Comparison of ENCODE assay signal across 9 mouse cellular contexts in the genomic region with DNA sequence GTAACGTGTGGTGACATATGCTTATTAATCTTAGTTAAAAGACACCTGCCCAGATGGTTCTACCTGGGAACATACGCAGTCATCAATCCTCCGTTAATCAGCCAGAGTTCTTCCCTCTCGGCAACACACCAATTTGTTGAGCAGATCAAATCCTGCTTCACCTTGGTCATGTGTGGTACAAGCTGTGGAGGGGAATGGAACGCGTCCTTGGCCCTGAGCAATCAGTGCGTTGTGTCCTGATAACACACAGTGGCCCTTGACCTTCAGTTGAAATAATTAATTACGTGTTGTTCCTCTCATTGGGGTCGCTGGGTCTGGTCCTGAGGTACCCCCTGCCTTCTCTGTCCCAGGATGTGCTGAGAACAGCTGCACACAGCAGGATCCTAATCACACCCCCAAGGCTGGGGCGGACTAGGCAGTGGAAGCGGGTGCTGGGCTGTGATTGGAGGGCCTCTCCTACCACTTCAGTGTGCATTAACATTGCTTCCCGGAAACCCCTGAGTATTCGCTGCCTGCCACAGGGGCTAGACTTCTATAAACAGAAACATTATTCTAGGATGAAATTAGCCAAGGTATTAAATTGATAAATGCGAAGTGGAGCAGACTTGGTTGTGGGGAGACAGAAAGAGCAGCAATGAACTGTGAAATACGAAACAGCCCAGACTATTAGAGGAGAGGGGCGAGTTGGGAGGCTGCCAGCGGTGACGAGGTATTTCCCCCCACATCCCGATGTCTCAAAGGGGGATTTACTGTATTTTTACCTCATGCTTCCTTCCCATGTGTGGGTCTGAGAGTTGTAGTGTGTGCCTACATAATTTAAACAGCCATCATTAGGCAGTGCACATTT.
DNase-seq lines count a peak whose midpoint lies in the region; ATAC-seq and TF ChIP-seq lines count a peak whose summit lies in the region.
"Had no signal": no experiment of that assay in that cellular context is flagged by ENCODE, and none has a peak within 500 bp of the region (broad histone marks: within the 10 kb centered on the region; RNA-seq: fewer than 3 reads in every experiment).

No protein-coding gene starts in this region.

- H3K4me2 ChIP-seq in lung, postnatal 0 days (replicated peaks; ENCODE audit: low read depth, low read length), result no peak overlapping the region
- peak overlapping the region; percentile 60 for H3K4me2 ChIP-seq in limb, embryonic 13.5 days (replicated peaks)
- H3K4me2 ChIP-seq: liver, embryonic 11.5 days had no signal

- no peak overlapping the region for H3K27ac ChIP-seq in lung, postnatal 0 days (ENCODE audit: low read length)
- no peak overlapping the region for H3K27ac ChIP-seq in limb, embryonic 13.5 days

- peak; percentile 54 for DNase-seq in heart, adult 11 months
- no peak for DNase-seq in heart, adult 9 months (ENCODE audit: low spot score in 2 of 2)
- no peak for DNase-seq in lung, postnatal 0 days (ENCODE audit: low spot score)
- DNase-seq in lung, postnatal 36 days, result no peak
- peak; percentile 55 for DNase-seq in retina, postnatal 1 day
- no peak for DNase-seq in gastrocnemius, adult 18-20 months (ENCODE audit: low spot score)
- no peak for DNase-seq in right cerebral cortex, postnatal 4 days

- ATAC-seq in lung, postnatal 0 days, result peak; percentile 43
- ATAC-seq in limb, embryonic 13.5 days (ENCODE audit: low FRiP score, low read depth), result peak; percentile 87

- TF ChIP-seq EP300 in lung, postnatal 0 days (IDR thresholded peaks at IDR 0.05), result no peak

- TF ChIP-seq CTCF in lung, postnatal 0 days (IDR thresholded peaks at IDR 0.05), result no peak

- no peaks in the 10 kb centered on the region for H3K27me3 ChIP-seq in lung, postnatal 0 days (replicated peaks; ENCODE audit: insufficient read depth, low read length)
- no peaks in the 10 kb centered on the region for H3K27me3 ChIP-seq in limb, embryonic 13.5 days

- no peaks in the 10 kb centered on the region for H3K4me1 ChIP-seq in lung, postnatal 0 days (ENCODE audit: insufficient read depth, low read depth, low read length)
- peaks cover 30% of the 10 kb centered on the region for H3K4me1 ChIP-seq in limb, embryonic 13.5 days

- H3K4me3 ChIP-seq in lung, postnatal 0 days (ENCODE audit: low read depth, low read length), result no peak overlapping the region
- peak overlapping the region; percentile 27 for H3K4me3 ChIP-seq in limb, embryonic 13.5 days

- H3K36me3 ChIP-seq in lung, postnatal 0 days (ENCODE audit: insufficient read depth, low read length), result no peaks in the 10 kb centered on the region
- no peaks in the 10 kb centered on the region for H3K36me3 ChIP-seq in limb, embryonic 13.5 days

- no peak overlapping the region for H3K9ac ChIP-seq in lung, postnatal 0 days (replicated peaks; ENCODE audit: low read depth)
- H3K9ac ChIP-seq in limb, embryonic 13.5 days, result no peak overlapping the region

- no peaks in the 10 kb centered on the region for H3K9me3 ChIP-seq in lung, postnatal 0 days (ENCODE audit: low read length)
- no peaks in the 10 kb centered on the region for H3K9me3 ChIP-seq in limb, embryonic 13.5 days

- WGBS in lung, postnatal 0 days, result 37% methylated on average over 19 of the region's 19 CpGs
- 24% methylated on average over 19 of the region's 19 CpGs for WGBS in limb, embryonic 13.5 days

Comparison
In these comparisons a context has a peak if more than half of its experiments do, and no peak if none do; other contexts are left out.
1. DNase-seq: peak in heart, adult 11 months (single experiment) and retina, postnatal 1 day (single experiment); none in heart, adult 9 months (0 of 2), lung, postnatal 0 days (single experiment), lung, postnatal 36 days (single experiment), gastrocnemius, adult 18-20 months (single experiment) and right cerebral cortex, postnatal 4 days (single experiment).